Mouse (Mus musculus) forebrain, embryonic 12.5 days (tissue): ENCODE data around the gene Acd. TPM values are rescaled to one million over a fixed set of nuclear protein-coding genes. Genes with fewer than 3 reads are reported as not detected.

Experiments
- ATAC-seq: fragments of 200-750 bp; cut with Nextera tagmentation; 2 replicates; pipeline ENCODE4 v1.8.0; 2017; ENCODE audit warnings: moderate TSS enrichment; ENCODE audit not compliant: low FRiP score
- H3K27ac ChIP-seq: fragments of 300-500 bp; sonication (generic); 2 replicates; pipeline ENCODE4 v1.5.1; 2016; ENCODE audit warnings: mild to moderate bottlenecking
- H3K27me3 ChIP-seq: fragments of 300-500 bp; sonication (generic); 2 replicates; pipeline ENCODE4 v1.6.1; 2016; ENCODE audit warnings: mild to moderate bottlenecking
- H3K36me3 ChIP-seq: fragments of 300-500 bp; sonication (generic); replicated peaks from 2 replicates; pipeline ENCODE4 v1.6.1; 2016; ENCODE audit warnings: mild to moderate bottlenecking
- H3K4me1 ChIP-seq: fragments of 300-500 bp; sonication (generic); 2 replicates; pipeline ENCODE4 v1.6.1; 2016
- H3K4me2 ChIP-seq: fragments of 300-500 bp; sonication (generic); 2 replicates; pipeline ENCODE4 v1.6.1; 2016; ENCODE audit warnings: mild to moderate bottlenecking, moderate library complexity
- H3K4me3 ChIP-seq: fragments of 300-500 bp; sonication (generic); replicated peaks from 2 replicates; pipeline ENCODE4 v1.5.1; 2016; ENCODE audit warnings: mild to moderate bottlenecking
- H3K9ac ChIP-seq: fragments of 300-500 bp; sonication (generic); 2 replicates; pipeline ENCODE4 v1.6.1; 2016; ENCODE audit warnings: mild to moderate bottlenecking
- H3K9me3 ChIP-seq: fragments of 300-500 bp; sonication (generic); 2 replicates; pipeline ENCODE4 v1.6.1; 2016
- WGBS: fragments of 180-500 bp; shearing (Covaris S2); methylation state at CpG from one replicate; pipeline ENCODE4 v1.1.7; 2016; 5-methylcytosine and 5-hydroxymethylcytosine counted together
- polyA plus RNA-seq: library from polyadenylated mRNA; unstranded; fragments of >200 nt; fragmentation: Nextera tagmentation; extraction: Ambion mirVana; gene quantifications from 2 replicates; pipeline ENCODE4 v1.2.1, GENCODE M21; 2016

Gene Acd
- polyA plus RNA-seq: 83.0 and 88.7 TPM in 2 replicates

GRCm38 (mm10) chr8:105700966-105701824, at the start of gene Acd, which contains the start of gene Pard6a:
Gene Acd, minus strand, starts transcription at chr8:105701102.
Gene Pard6a, plus strand, starts transcription at chr8:105701148.
- no peaks in the 10 kb centered on the region for H3K9me3 ChIP-seq
- peak; percentile 86 for ATAC-seq
- peak within 1 kb of the TSS; percentile 90 for H3K27ac ChIP-seq
- H3K4me3 ChIP-seq: peak within 1 kb of the TSS; percentile 66
- peaks cover 26% of the 10 kb centered on the region for H3K4me1 ChIP-seq
- H3K4me2 ChIP-seq: peak within 1 kb of the TSS; percentile 95
- H3K36me3 ChIP-seq: peaks cover 49% of the 10 kb centered on the region
- H3K9ac ChIP-seq: peak within 1 kb of the TSS; percentile 70
- under 1% methylated on average over 60 of the region's 60 CpGs for WGBS
- no peaks in the 10 kb centered on the region for H3K27me3 ChIP-seq

DNA sequence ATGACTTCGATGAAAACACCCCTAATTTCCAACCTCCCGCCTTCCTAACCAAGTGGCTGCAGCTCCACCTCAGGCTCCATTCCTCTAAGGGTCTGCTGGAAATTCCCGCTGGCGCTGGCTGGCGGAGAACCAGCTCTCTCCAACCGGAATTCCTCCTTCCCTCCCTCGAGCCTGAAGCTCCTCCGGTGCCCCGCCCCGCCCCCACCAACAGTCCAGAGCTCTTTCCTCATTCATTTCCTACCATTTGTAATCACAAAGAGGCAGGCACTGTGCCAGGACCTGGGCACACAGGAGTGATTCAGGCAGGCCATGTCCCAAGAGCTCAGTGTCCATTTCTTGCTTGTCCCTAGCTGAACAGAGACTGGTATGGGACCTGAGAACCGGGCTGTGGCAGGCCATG, 49.7 kb upstream of the Acd start:
- no peaks in the 10 kb centered on the region for H3K9me3 ChIP-seq
- H3K36me3 ChIP-seq: no peaks in the 10 kb centered on the region; the same call in 1 of the 2 replicates
- 14% methylated on average over 11 of the region's 11 CpGs for WGBS
- no peak overlapping the region for H3K4me3 ChIP-seq
- no peaks in the 10 kb centered on the region for H3K27me3 ChIP-seq
- H3K4me1 ChIP-seq: peaks cover 26% of the 10 kb centered on the region
- peak overlapping the region; percentile 61; the same call in 1 of the 2 replicates for H3K27ac ChIP-seq
- H3K4me2 ChIP-seq: peak overlapping the region; percentile 29
- ATAC-seq: no peak; the same call in 1 of the 2 replicates
- peak overlapping the region; percentile 36; the same call in 1 of the 2 replicates for H3K9ac ChIP-seq

DNA sequence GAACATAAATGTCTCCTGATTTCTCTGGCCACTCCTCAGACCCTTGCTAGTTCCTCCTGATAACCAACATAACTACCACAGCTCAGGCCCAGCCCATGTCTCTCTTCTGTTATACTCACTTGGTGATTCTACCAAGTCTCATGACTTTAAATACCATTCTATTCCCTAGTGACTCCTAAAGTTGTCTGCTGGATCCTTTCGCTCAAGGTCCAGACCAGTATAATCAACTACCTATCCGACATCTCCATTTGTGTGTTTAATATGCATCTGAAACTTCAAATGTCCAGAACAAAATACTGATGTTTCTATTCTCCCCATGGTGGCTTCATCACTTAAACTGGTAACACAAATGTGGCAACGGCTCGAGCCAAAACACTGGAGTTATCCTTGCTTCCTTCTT, 42.4 kb upstream of the Acd start:
- no peak overlapping the region for H3K9ac ChIP-seq
- no peak overlapping the region for H3K27ac ChIP-seq
- peaks cover under 1% of the 10 kb centered on the region; the same call in 1 of the 2 replicates for H3K36me3 ChIP-seq
- no peaks in the 10 kb centered on the region for H3K4me1 ChIP-seq
- no peaks in the 10 kb centered on the region for H3K9me3 ChIP-seq
- no peak for ATAC-seq
- no peaks in the 10 kb centered on the region for H3K27me3 ChIP-seq
- no peak overlapping the region for H3K4me2 ChIP-seq
- no peak overlapping the region for H3K4me3 ChIP-seq
- WGBS: 90% methylated on average over 4 of the region's 4 CpGs

GRCm38 (mm10) chr8:105739216-105739615, 38.3 kb upstream of the Acd start:
- H3K4me1 ChIP-seq: no peaks in the 10 kb centered on the region
- H3K27ac ChIP-seq: no peak overlapping the region
- ATAC-seq: no peak
- H3K4me3 ChIP-seq: no peak overlapping the region
- no peak overlapping the region for H3K4me2 ChIP-seq
- H3K9ac ChIP-seq: no peak overlapping the region
- 0 out of 2 replicates have a peak, but pooled peaks cover 3% of the 10 kb centered on the region for H3K36me3 ChIP-seq
- no peaks in the 10 kb centered on the region for H3K9me3 ChIP-seq
- no peaks in the 10 kb centered on the region for H3K27me3 ChIP-seq
- 91% methylated on average over 5 of the region's 5 CpGs for WGBS

DNA sequence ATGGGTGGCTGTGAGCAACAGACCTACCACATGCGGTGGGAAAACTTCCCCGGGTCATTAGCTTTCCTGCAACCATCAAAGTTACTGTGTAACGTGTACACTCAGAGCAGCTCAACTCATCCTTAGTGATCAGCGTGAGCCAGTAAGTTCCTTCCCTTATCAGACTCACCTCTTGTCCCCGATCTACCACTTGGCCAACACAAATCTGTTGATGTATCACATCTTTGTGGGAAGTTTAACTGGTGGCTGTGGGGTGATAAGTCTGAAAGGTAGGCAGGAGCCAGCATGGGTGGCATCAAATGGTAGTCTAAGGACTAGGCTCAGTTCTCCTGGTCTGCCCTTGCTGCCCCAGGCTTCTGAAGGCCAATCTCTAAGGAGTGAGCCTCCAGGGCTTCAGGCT, 31.3 kb upstream of the Acd start:
- no peak overlapping the region for H3K4me3 ChIP-seq
- H3K27ac ChIP-seq: no peak overlapping the region
- ATAC-seq: no peak
- H3K9me3 ChIP-seq: no peaks in the 10 kb centered on the region
- H3K36me3 ChIP-seq: peaks cover 10% of the 10 kb centered on the region
- 94% methylated on average over 5 of the region's 5 CpGs for WGBS
- no peak overlapping the region for H3K4me2 ChIP-seq
- no peaks in the 10 kb centered on the region for H3K4me1 ChIP-seq
- H3K9ac ChIP-seq: no peak overlapping the region
- no peaks in the 10 kb centered on the region for H3K27me3 ChIP-seq

DNA sequence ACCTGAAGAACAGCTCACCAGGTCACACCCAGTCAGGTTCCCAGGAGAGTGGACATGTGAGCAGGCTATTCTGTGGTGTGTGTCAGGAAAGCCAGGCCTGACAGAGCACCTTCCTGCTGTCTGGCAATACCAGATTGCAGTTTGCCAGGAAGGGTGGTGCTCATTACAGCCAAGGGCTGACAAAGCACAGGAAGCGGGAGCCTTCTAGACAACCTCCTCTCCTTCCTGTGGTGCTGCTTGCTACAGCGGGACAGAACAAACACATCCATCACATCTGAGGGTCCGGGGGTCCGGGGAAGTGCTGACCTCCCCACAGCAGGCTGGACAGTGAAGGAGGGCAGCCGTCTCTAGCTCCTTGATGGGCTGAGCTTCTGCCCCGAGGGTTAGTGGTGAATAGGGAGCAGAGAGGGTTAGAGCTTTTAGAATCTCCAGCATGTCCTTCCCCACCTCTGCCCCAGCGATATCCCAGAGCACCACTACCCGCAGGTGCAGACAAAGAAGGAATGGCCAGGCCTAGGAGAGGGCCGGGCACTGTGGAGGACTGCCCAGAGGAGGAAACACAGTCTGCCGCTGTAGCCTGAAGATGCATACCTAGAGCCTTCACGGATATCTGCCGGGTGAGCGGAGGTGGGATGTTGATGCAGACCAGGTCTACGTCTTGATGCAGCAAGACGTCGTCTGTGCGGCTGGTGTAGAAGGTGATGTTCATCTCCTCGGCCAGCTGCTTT, 26.7 kb upstream of the Acd start:
- Histone ChIP-seq H3K27me3 (no peaks in the 10 kb centered on the region), H3K4me2 (no peak overlapping the region), H3K9me3 (no peaks in the 10 kb centered on the region), H3K4me1 (no peaks in the 10 kb centered on the region), H3K36me3 (peaks cover 34% of the 10 kb centered on the region), H3K4me3 (no peak overlapping the region), H3K9ac (no peak overlapping the region), H3K27ac (no peak overlapping the region)
- WGBS: 86% methylated on average over 18 of the region's 18 CpGs
- no peak for ATAC-seq

GRCm38 (mm10) chr8:105725726-105726125, 24.8 kb upstream of the Acd start:
- Histone ChIP-seq H3K27ac (no peak overlapping the region), H3K4me1 (no peaks in the 10 kb centered on the region), H3K4me2 (no peak overlapping the region), H3K9me3 (no peaks in the 10 kb centered on the region), H3K4me3 (no peak overlapping the region), H3K27me3 (no peaks in the 10 kb centered on the region), H3K9ac (no peak overlapping the region), H3K36me3 (peaks cover 40% of the 10 kb centered on the region)
- WGBS: 87% methylated on average over 5 of the region's 5 CpGs
- no peak for ATAC-seq

- Histone ChIP-seq H3K36me3 (peaks cover 38% of the 10 kb centered on the region), H3K4me2 (no peak overlapping the region), H3K27me3 (no peaks in the 10 kb centered on the region), H3K9ac (no peak overlapping the region), H3K4me1 (no peaks in the 10 kb centered on the region), H3K4me3 (no peak overlapping the region), H3K27ac (no peak overlapping the region), H3K9me3 (no peaks in the 10 kb centered on the region)
- ATAC-seq: no peak
- WGBS: 94% methylated on average over 9 of the region's 9 CpGs
Observed at GRCm38 (mm10) chr8:105722861-105723260, 22.0 kb upstream of the Acd start.

DNA sequence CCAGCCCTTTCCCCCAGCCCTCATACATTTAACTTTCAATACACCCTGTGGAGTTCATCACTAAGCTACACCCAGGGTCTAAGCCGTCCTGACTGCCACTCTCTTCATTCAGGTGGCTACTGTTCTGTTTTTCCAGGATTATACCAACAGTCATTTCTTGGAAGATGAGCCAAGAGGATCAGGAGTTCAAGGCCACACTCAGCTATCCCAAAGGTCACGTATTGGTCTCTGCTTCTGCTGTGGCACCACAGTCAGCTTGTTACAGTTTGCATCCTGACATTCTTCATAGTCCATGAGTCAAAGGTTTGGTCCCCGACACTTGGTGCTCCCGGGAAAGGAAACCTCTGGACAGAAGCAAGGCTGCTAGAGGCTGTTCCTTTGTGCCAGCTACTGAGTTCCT, 18.7 kb upstream of the Acd start:
- peaks cover 41% of the 10 kb centered on the region for H3K36me3 ChIP-seq
- ATAC-seq: no peak

GRCm38 (mm10) chr8:105716302-105716945, 15.5 kb upstream of the Acd start:
- H3K9ac ChIP-seq: no peak overlapping the region
- H3K4me3 ChIP-seq: no peak overlapping the region
- no peak for ATAC-seq
- peaks cover 29% of the 10 kb centered on the region for H3K36me3 ChIP-seq
- no peak overlapping the region for H3K27ac ChIP-seq
- no peak overlapping the region for H3K4me2 ChIP-seq
- 95% methylated on average over 15 of the region's 15 CpGs for WGBS
- H3K9me3 ChIP-seq: no peaks in the 10 kb centered on the region
- no peaks in the 10 kb centered on the region for H3K27me3 ChIP-seq
- no peaks in the 10 kb centered on the region for H3K4me1 ChIP-seq

More for the DNA sequence above, 18.7 kb upstream of the Acd start:
- H3K9me3 ChIP-seq: no peaks in the 10 kb centered on the region
- no peaks in the 10 kb centered on the region for H3K4me1 ChIP-seq
- H3K4me2 ChIP-seq: no peak overlapping the region
- 87% methylated on average over 4 of the region's 4 CpGs for WGBS
- H3K27ac ChIP-seq: no peak overlapping the region
- H3K4me3 ChIP-seq: no peak overlapping the region
- H3K9ac ChIP-seq: no peak overlapping the region
- H3K27me3 ChIP-seq: no peaks in the 10 kb centered on the region

- H3K36me3 ChIP-seq: peaks cover 21% of the 10 kb centered on the region
- H3K4me2 ChIP-seq: no peak overlapping the region
- 86% methylated on average over 6 of the region's 6 CpGs for WGBS
- H3K4me1 ChIP-seq: no peaks in the 10 kb centered on the region
- no peak overlapping the region for H3K9ac ChIP-seq
- no peak overlapping the region; the same call in 1 of the 2 replicates for H3K27ac ChIP-seq
- no peaks in the 10 kb centered on the region for H3K27me3 ChIP-seq
- H3K4me3 ChIP-seq: no peak overlapping the region
- no peaks in the 10 kb centered on the region for H3K9me3 ChIP-seq
- ATAC-seq: no peak
Observed at GRCm38 (mm10) chr8:105715042-105715441, 14.1 kb upstream of the Acd start.

DNA sequence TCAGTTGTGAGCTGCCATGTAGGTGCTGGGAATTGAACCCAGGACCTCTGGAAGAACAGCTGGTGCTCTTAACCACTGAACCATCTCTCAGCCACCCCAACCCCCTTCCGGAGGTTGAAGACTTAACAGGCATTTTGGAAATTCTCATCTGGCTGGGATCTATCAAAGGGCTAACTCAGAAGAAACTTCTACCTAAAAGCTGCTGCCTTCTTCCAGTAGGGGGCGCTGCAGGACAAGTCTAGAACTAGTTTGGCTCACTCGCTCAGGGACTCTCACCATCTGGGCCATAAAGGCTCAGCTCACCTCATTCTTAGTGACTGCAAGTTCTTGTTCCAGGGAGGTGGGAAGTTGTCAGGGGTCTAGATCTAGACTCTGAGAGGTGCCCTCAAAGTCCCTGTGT, 13.2 kb upstream of the Acd start:
- peaks cover 21% of the 10 kb centered on the region for H3K36me3 ChIP-seq
- no peaks in the 10 kb centered on the region for H3K27me3 ChIP-seq
- WGBS: 2% methylated on average over 3 of the region's 3 CpGs
- H3K9me3 ChIP-seq: no peaks in the 10 kb centered on the region
- H3K27ac ChIP-seq: no peak overlapping the region
- no peak overlapping the region for H3K4me3 ChIP-seq
- H3K4me1 ChIP-seq: no peaks in the 10 kb centered on the region
- ATAC-seq: peak; percentile 49
- H3K9ac ChIP-seq: no peak overlapping the region
- no peak overlapping the region for H3K4me2 ChIP-seq
